Mouse (Mus musculus) frontal cortex, adult 2 months (tissue): ENCODE results near the gene Sfxn2. TPM values are rescaled to one million over a fixed set of nuclear protein-coding genes. Genes with fewer than 3 reads are reported as not detected.

Source experiments
- DNase-seq, 2 experiments: peaks; one replicate each; pipeline ENCODE4 v3.0.0; 2022; ENCODE audit warnings: low spot score in 1 of 2; ENCODE audit errors: extremely low spot score in 1 of 2
- polyA plus RNA-seq: library from polyadenylated mRNA; depleted of rRNA; stranded (reverse); fragments of >200 nt; gene quantifications from 2 replicates; pipeline ENCODE4 v1.2.3, GENCODE M21; 2012; rRNA removed

Sfxn2 gene
- polyA plus RNA-seq, result 6.0 and 7.5 TPM in 2 replicates

DNA sequence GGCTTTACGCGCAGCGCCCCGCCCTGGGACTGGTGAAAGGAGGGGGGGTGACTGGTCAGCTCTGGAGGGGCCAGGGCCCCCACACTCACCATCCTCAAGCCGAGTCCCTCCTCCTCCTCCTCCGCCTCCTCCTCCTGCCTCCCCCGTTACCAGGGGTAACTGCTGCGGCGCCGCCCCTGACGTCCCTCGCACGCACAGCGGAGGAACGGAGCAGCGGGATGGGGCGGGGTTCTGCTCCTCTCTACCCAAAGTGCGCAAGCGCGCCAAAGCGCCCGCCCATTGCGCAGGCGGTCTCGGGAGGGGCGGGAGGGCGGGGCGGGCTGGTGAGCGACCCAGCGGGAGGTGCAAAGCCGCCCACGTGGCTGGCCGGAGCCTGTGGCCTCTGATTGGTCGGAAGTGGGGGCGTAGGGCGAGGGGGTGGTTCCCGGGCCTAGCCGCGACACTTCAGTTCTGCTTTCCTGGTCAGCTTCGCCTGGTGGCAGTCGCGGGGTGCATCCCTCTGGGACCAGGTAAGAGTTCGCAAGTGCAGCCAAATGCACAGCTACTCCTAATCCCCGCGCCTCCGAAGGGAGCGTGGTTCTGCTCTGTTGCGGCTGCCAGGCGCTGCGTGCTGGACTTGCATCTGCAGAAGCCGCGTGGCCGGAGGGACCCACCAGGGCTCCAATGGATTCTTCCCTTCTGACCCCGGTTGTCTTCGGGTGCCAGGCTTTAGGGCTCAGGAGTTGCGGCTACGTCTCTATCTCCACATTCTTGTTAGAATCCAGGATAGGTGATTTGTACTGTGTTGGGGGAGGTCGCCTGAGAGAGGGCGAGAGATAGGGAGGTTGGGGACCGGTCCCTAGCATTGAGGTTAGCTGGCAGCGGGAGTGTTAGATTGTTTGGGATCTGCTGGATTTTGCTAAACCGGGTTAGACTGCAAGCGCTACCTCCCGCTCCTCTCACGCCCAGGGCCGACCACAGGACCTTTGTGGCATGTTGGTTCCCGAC lies at the start of gene Sfxn2, which contains the start of gene Arl3:
Gene Sfxn2, plus strand, starts transcription at position 415 of the 987 bp plus-strand sequence.
Gene Arl3, minus strand, starts transcription at position 248 of the 987 bp plus-strand sequence.
- DNase-seq, result peak; percentile 85 to 95

DNA sequence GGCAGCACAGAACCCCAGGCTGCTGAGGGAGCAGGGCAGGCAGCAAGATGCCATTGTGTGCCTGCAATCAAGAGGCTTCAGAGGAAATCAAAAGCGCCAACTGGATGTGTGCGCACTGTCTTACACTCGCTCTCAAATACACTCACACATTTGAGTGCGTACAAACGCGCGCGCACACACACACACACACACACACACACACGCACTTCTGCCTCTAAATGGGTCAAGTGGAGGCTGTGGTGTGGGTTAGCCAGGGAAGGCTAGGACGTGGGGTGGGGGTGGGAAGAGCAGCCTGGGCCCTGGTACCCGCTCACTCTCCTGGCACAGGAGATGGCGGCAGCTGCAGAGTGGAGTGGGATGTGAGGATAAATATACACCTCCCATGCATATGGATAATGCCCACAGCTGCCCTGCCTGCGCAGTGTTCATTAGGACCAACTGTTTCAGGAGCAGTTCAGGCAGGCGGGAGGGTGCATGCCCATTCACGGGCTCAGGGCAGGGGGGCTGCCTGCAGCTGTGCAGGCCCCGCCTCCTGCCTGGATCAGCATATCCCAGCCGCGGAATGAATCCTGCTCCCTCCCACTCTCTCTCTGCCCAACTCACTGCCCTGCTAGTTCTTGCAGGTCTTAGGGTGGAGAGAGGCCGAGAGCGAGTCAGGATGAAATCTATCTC lies 49.5 kb upstream of the Sfxn2 start:
- peak; percentile 67 to 80 for DNase-seq

DNA sequence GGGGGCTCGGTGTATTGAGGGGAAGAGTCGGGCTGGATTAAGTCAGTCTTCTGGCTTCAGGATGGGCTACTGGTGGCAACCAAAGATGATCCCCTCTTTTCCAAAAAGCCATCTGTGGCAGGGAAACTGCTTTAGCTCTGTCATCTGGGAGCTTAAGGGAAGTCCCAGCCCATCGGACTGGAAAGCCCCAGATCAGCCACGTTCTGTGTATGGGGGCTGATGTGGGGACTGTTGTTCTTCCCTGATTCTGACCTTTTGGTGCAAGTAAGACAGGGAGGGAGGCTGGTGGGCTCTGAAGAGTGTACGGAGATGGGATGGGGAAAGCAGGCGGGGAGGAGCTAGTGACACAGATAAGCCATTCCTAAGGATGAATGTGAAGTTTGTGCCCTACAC lies 49.0 kb upstream of the Sfxn2 start:
- no peak for DNase-seq

DNA sequence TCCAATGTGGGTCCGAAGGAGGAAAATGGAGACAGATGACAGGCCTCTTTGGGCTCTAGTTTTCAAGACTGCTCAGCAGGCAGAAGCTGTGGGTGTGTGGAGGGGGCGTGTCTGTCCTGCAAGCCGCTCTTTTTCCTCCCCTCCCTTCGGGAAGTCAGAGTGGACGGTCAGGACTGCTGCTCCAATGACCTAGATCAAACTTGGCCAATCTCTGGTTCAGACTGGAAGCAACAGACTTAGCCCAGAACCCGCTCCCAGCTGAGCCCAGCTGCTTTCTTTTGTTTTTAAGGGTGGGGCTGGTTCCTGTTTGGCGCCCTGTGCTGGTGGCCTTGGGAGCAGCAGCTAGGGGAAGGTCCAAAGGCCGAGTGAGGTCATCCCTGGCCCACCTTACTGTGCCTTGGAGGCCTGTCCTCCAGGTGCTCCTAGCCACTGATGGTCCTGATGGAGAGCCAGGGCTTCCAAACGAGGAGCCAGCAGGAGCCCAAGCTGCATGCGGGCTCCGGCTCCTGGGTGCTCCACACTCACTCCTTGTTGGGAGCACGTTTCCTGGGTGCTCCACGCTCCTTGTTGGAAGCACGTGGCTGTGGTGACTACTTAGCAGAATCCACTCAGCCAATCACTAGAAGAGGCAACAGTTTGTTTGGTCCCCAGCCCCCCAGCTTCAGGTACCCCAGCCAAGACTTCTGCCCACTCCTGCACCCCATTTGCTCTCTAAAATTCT lies 48.4 kb upstream of the Sfxn2 start:
- DNase-seq, result no peak

DNA sequence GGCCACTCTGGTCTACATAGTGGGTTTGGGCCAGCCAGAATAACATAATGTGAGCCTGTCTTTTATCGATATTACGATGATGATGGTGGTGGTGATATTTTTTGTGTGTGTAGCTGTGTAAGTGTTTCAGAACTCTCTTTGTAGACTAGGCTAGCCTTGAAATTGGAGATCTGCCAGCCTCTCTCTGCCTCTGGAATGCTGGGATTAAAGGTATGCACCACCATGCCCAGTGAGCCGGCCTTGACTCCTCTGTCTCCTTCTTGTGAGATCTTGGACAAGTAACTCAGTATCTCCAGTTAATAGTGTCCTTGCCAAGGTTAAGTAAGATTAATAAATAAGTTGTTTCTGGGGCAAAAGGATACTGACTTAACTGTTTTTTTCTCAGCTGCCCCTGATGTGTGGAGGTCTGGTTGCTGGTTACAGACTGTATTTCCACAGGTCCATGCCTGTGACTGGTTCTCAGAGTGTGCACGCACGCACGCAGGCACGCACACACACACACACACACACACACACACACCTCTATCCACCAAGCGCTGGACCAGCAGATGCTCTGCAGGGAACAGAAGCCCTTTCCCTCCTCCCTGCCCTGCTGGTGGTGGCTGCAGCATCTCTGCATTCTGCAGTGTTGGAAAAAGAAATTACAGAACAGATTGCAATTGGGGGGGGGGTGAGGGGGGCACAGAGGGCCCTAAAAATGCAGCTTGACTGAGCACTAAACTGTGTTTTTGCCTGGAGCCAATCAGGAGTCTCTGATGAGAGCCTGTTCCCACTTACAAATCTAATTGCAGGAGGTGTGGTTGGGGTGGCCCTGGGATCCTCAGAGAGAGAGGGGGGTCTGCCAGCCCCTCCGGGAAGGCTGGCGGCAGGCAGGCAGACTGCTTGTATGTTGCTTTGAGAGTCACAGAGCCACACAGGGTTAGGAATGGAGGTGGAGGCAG lies 47.2 kb upstream of the Sfxn2 start:
- no peak for DNase-seq

DNA sequence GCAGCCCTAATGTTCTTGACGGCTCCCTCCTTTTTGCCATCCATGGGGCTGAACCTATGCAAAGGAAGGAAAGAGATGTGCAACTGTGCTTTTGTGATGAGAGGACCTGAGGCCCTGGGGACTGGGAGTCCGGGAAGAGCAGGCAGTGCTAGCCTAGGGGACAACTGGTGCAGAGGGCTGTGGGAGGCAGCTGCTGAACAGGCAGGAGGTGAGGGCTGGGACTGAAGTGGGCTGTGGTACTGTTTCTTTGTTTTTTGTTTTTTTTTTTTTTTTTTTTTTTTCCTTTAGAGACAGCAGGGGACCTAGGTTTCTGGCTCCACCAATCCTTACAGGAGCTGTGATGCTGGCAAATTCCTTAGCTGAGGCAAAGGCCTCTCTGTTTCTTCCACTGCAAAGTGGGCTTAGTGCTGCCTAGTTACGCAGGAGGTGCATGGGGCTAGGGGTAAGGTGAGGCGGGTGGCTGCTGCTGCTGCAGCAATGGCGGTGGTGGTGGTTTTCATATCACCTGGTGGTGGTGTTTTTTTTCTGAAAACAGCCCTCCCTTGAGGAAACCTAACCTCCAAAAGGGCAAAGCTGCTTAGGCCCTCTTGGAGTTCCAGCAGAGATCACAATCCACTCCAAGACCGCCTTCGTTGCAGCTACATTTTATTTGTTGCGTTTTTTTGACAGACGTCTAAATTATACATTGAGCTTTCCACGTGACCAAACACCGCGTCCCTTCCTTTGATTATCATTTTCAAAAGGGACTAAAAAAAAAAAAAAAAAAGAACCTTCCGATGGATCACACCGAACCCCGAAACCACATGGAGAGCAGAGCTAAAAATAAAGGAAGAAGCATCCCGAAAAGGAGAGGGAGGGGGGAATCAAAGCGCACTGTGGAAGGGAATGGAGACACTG lies 45.3 kb upstream of the Sfxn2 start:
- DNase-seq, result no peak

DNA sequence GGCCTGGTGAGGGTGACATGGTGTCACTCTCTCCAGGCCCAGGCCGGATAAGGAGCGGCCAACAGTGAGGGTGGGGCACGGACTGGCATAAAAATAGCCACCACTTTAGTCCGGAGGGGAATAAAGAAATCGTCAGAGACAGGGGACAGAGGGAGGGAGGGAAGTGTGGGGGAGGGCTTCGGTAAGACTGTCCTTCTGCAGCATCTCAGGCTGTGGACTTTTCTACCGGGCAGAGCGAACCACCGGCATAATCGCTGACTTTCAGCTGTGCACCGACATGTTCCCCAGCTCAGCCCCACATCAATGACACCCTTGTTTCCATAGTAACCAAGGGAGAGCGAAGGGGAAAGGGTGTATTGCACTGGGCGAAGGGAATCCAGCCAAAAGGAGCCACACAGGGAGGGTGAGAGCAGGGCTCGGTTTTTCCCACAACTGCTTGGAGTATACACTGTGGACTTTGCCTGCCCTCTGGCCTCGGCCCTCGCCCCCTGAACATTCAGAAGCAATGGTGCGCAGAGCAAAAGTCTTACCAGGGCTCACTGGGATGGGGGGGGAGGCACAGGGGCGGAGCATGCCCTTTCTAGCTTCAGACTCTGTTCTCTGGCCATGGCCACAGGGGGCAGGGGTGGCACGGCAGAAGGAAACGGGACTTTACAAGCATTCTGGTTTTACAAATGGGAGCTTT lies 44.5 kb upstream of the Sfxn2 start:
- DNase-seq, result peak in 1 of 2 experiments; percentile 54

DNA sequence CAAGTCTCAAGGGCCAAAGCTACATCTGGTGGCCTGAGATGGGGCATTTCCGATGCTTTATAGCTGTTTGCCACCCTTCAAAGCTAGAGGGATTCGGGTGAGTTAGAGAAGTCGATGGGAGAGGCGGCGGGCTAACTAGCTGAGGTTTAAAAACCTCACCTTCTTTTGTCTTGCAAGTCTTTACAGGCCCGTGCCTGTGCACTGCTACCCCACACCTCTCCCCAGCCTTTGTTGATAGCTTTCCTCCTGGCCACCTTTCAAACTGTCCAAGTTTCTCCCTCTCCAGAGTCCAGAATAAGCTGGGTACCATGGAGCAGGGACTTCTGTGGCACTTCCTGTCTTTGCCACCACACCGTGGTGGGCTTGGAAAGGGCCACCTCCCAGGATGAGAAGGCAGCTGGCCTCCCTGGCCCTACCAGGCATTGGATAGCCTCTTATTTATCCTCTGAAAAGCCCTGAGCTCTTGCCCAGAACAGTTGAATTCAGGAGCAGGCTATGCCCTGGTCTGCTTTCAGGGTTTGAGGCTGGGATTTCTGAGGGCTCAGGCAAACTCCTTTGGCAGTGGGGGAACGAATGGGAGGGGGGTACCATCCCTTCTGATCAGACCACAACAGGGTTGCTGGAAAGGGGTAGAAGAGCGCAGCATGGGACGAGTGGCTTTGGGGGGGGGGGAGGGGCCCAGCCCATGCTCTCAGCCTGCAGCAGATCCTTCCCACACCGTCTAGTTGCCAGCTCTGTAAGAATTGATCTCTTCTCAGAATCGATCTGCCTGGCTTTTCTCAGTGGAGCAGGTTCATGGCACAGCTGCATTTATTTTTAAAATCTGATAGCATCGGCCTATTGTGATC lies 43.3 kb upstream of the Sfxn2 start:
- DNase-seq, result no peak

DNA sequence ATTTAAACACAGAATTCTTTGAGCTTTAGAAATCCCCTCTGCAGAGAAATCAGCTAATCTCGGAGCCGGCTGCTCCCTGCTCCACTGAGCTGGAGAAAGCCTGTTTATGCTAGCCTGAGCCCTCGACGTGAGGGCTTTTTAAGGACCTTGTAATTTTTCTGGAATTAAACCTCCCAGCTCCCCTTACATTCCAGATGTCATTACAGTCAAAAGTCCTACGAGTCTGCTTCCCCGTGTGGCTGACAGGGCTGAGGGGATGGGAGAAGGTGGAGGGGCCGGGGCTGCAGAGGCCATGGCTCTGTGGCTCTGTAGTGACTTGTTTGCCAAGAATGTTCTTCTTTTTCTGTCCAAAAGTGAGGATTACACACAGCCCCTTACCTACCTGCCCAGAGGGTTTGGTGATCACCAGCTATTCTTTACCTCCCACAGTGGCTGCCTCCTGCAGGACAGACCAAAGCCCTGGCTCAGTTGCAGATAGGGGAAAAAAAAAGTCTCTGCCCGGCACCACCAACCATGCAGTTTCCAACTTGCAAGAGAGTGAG lies 42.6 kb upstream of the Sfxn2 start:
- no peak for DNase-seq

DNA sequence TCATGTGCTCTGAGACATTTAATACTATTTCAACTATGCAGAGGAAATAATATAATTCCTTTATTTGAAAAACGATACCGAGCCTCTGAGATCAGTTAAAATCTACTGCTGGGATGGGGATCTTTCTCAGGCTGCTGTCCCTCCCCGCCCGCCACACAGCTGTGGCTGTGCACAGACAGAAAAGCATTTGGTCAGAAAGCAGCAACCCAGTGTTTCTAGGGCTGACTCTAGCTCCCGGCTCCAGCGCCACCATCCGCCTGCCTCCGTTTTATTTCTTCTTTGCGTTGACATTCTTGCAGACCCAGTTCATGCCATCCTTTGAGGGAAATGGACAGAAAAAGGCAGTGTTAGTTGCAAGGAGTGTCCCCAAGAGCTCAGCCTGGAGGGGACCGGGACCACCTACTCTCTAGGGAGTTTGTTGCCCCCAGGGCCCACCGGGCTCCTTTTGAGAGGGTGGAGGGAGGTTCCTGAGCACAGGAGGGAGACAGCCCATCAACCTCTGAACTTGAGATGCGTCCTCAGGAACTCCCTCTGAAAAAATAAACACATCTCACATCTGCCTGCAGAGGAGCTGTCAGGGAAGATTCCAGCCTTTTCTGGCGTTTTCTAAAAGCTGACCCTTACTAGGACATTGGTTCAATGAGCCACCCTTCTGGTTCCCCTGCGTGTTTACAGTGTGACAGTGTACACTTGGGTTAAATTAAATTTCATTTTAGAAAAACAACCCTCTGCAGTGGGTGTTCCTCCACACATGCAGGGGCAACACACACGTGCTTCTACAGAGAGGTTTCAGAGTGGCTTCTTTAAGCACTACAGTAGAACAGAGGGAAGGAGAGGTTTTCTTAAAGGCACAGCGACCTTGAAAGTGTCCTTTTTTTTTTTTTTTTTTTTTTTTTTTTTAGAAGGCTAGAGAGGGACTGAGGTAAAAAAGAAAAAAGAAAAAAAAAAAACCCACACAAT lies 41.8 kb upstream of the Sfxn2 start:
- peak in 1 of 2 experiments; percentile 58 for DNase-seq

DNA sequence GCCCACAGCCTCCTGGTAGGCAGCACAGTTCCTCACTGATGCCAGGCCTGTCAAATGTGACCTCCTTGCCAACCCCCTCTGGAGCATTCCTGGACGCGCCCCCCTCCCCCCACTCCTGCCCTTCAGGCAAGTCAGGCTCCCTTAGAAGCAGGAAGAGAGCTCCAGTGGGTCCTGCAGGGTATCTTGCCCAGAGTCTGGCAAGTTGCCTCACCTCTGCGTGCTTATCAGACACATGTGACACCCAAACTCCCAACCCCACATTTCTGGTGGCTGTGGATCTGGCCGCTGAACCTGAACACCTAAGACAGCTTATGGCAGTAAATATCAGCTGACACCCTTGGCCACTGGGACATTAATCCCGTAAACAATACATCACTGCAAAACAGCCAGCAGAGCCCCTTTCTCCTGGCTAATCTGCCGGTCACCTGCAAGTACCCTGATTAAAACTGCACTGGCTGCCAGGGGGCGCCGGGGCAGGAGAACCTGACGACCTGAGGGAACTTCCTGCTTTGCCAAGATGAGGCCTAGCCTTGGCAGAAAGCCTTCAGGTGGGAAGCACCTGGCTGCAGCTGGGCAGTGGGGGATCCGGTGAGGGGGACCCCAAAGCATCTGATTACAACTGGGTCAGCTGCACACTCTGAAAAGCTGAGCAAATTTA lies 41.0 kb upstream of the Sfxn2 start:
- DNase-seq, result no peak

DNA sequence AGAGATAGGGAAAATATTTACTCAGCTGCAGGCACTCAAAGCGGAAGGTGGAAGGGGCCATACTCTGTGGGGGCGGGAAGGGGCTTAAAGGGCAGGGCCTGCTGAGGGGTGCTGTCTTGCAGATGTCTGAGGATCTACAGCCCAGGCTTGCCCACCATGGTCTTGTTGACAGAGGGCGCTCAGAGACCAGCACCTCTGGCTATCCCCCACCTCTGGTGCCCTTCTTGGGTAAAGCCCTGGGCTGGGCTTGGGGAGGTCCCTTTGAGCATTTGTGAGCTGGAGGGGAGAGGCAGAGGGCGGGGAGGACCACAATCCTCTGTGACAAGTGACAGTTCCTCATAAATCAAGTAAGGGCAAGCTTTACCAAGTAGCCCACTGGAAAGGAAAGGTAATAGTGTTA lies 40.1 kb upstream of the Sfxn2 start:
- DNase-seq, result no peak

DNA sequence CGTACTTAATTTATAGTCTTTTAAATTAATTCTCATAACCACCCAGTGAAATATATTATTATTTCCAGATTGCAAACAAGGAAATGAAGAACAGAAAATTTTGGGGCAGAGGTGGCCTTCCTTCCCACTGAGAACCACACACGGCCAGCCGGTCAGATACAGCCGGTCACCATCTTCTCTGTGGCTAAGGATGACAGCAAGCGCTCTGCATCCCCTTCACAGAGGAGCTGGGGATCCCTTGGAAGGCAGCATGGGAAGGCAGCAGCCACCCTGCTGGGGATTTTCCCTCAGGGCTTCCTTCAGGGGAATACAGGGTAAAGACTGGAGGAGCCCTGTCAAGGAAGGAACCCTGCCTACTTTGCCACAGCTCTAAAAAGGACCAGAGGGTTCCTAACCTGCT lies 39.6 kb upstream of the Sfxn2 start:
- DNase-seq, result no peak

DNA sequence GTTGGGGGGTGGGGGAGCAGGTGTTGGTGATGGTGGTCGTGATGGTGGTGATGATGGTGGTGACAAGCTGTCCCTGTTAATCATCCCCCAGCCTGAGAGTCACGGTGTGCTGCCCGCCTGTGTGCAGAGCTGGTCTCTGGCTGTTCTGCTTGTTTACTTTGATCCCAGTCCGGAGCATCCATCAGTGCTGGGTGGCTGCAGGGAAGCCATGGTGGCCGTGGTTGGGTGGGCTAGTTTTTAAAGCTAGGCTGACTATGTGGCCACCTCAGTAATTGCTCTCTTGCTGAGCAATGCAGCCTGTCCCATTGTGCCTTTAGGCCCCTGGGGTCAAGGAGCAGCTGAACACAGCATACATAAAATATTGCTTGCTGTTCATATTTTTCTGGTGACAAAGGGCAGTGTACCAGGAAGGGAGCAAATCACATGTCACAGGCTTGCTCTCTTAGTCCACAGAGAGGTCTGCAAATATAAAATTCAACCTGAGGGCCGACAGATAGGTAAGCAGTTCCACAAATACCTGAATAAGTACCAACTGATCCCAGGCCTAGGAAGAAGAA lies 38.5 kb upstream of the Sfxn2 start:
- no peak for DNase-seq

DNA sequence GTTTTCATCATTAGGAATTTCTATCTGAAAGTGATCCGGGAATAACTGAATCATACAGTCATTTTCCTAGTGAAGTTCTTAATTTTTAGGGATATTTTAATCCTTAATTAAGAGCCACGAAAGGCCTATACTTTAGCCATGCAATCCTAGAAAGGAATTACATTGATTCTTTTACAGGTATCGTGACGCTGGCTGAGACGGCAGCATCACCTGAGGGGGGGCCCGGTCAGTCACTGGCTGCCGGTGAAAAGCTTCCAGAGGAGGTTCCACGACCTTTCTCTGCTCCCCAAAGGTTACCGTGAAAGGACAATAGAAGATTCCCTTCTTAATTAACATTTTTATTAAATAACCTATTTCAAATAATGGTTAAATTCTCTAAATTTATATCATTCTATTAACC lies 35.8 kb upstream of the Sfxn2 start:
- no peak for DNase-seq
